Mouse (Mus musculus): ENCODE data around the gene Scn3a. TPM values are rescaled to one million over a fixed set of nuclear protein-coding genes. Genes with fewer than 3 reads are reported as not detected.

The Scn3a gene
- polyA plus RNA-seq, 1 experiment from 2014 or later, result 0.64 TPM

DNA sequence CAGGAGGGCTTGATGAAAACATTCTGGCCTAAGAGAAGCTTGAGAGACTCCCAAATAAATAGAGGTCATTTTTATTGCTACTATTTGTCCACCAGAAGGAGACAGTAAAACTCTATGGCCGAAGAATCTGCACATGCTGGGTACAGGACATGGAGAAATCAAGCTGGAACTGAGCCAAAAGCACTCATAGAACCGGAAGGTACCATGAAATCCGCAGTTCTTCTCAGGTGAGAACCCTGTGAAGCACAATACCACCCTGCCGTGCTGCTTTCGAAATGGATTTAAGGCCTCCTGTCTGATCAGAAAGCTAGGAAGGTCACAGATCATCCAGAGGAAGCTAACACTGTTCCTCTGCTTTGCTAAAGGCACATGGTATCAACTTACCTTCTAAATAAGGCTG lies 143.9 kb downstream of the Scn3a start:
- ATAC-seq (replicated peaks; ENCODE audit: extremely low read depth, insufficient read depth, low FRiP score), result no peak
- Histone ChIP-seq H3K4me2 (ENCODE audit: low read depth, low read length) (no peak overlapping the region), H3K9ac (ENCODE audit: low read length) (no peak overlapping the region), H3K36me3 (ENCODE audit: control insufficient read depth, insufficient read depth) (no peaks in the 10 kb centered on the region), H3K27me3 (ENCODE audit: control insufficient read depth, insufficient read depth, low read length) (no peaks in the 10 kb centered on the region), H3K9me3 (replicated peaks; ENCODE audit: control insufficient read depth, low read length) (no peaks in the 10 kb centered on the region; the same call in 1 of the 2 replicates), H3K4me1 (ENCODE audit: control insufficient read depth, insufficient read depth, low read length) (no peaks in the 10 kb centered on the region), H3K27ac (ENCODE audit: low read length) (no peak overlapping the region), H3K4me3 (ENCODE audit: low read length) (no peak overlapping the region)
- WGBS, result 60% methylated on average over 5 of the region's 5 CpGs

DNA sequence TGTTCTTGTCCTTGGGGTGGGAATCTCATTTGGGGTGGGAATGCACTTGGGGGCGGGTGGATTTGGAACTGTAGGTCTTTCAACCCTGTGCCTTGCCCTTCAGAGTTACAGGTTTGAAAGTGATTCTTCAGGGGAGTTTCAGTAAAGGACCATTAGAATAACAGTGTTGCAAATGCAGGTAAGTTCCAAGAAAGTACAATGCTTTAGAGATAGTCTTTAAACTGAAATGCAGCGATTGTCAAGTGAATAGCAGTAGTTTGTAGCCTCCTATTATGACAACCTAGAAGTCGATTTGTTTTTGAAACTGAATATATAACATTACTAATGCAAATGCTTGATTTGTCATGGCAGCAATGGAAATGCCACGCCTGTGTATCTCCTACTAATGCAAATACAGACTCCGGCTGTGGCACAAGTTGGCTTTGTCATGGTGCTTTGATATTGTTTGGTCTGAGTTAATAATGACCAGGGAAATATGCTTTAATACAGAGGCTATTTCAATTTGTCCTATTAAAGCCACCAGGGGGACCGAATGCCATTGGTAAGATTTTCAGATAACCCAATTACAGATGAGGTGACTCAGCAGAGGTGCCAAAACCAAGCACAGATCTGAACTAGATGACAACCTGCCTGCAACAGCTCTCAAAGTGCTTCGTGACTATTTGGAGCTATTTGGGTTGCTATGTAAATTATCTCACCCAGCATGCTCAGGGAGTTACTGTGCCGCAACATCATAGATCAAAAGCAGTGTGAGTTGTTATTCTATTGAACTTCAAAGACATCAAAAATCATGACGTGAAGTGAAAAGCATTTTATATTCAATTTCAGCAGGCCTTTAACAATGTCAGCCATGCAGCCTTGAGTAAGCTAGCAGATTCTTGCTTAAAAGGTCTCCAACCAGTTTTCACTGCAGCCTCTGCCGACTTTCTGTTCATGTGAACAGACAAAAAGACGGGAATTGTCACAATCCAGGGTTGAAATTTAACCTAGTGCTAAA lies 145.9 kb downstream of the Scn3a start:
- WGBS, result 67% methylated on average over 11 of the region's 11 CpGs
- Histone ChIP-seq H3K36me3 (ENCODE audit: control insufficient read depth, insufficient read depth) (no peaks in the 10 kb centered on the region), H3K4me2 (ENCODE audit: low read depth, low read length) (no peak overlapping the region), H3K9ac (ENCODE audit: low read length) (no peak overlapping the region), H3K4me3 (ENCODE audit: low read length) (no peak overlapping the region), H3K9me3 (replicated peaks; ENCODE audit: control insufficient read depth, low read length) (no peaks in the 10 kb centered on the region; the same call in 1 of the 2 replicates), H3K4me1 (ENCODE audit: control insufficient read depth, insufficient read depth, low read length) (no peaks in the 10 kb centered on the region), H3K27me3 (ENCODE audit: control insufficient read depth, insufficient read depth, low read length) (no peaks in the 10 kb centered on the region), H3K27ac (ENCODE audit: low read length) (no peak overlapping the region)
- no peak for ATAC-seq (replicated peaks; ENCODE audit: extremely low read depth, insufficient read depth, low FRiP score)

DNA sequence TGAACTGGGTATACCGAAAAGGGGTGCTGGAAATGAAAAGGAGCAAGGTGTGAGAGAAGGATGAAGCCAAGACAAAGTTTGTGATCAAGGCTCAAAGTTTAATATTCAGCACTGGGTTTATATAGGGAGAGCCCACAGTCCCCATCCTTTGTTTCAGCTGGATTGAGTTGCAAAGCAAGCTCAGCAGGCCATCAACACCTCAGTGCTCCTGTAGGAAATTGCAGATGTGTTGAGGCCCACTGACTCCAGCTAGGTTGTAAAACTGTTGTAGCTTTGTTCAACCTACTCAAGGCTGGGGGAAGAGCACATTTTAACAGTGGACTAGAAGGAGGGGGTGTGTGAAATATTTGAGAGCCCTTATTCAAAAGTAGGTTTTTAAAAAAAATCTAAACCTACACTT lies 148.8 kb downstream of the Scn3a start:
- Histone ChIP-seq H3K36me3 (ENCODE audit: control insufficient read depth, insufficient read depth) (no peaks in the 10 kb centered on the region), H3K27me3 (ENCODE audit: control insufficient read depth, insufficient read depth, low read length) (no peaks in the 10 kb centered on the region), H3K4me1 (ENCODE audit: control insufficient read depth, insufficient read depth, low read length) (peaks cover 5% of the 10 kb centered on the region), H3K9me3 (replicated peaks; ENCODE audit: control insufficient read depth, low read length) (no peaks in the 10 kb centered on the region), H3K4me3 (ENCODE audit: low read length) (no peak overlapping the region), H3K4me2 (ENCODE audit: low read depth, low read length) (no peak overlapping the region), H3K27ac (ENCODE audit: low read length) (no peak overlapping the region), H3K9ac (ENCODE audit: low read length) (no peak overlapping the region)
- no peak for ATAC-seq (replicated peaks; ENCODE audit: extremely low read depth, insufficient read depth, low FRiP score)
- WGBS, result 65% methylated on average over 1 of the region's 1 CpGs

- Histone ChIP-seq H3K4me2 (ENCODE audit: low read depth, low read length) (no peak overlapping the region), H3K36me3 (ENCODE audit: control insufficient read depth, insufficient read depth) (no peaks in the 10 kb centered on the region), H3K9ac (ENCODE audit: low read length) (no peak overlapping the region), H3K4me3 (ENCODE audit: low read length) (no peak overlapping the region), H3K4me1 (ENCODE audit: control insufficient read depth, insufficient read depth, low read length) (peaks cover 5% of the 10 kb centered on the region), H3K9me3 (replicated peaks; ENCODE audit: control insufficient read depth, low read length) (no peaks in the 10 kb centered on the region), H3K27ac (ENCODE audit: low read length) (no peak overlapping the region), H3K27me3 (ENCODE audit: control insufficient read depth, insufficient read depth, low read length) (no peaks in the 10 kb centered on the region)
- no peak for ATAC-seq (replicated peaks; ENCODE audit: extremely low read depth, insufficient read depth, low FRiP score)
- WGBS, result 97% methylated on average over 1 of the region's 1 CpGs
These were observed 150.9 kb downstream of the Scn3a start for GRCm38 (mm10) chr2:65416535-65416934.

DNA sequence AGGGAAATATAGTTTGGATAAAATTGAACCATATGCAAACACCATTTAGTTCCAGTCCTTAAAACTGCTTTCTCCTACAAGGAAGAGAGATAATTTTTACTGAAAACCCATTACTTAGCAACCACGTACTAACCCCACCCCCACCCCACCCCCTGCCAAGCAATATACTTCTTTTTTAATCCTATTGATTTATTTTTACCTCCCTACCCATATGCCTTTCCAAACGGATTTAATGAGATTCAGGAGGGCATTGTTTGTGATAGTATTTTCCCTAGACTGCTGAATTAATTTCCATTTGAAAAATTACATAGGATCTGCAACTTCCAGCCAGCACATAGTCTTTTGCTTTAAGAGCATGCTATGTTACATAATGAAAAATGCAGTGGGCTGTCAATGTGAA lies 152.1 kb downstream of the Scn3a start:
- no peak for ATAC-seq (replicated peaks; ENCODE audit: extremely low read depth, insufficient read depth, low FRiP score)
- Histone ChIP-seq H3K27me3 (ENCODE audit: control insufficient read depth, insufficient read depth, low read length) (no peaks in the 10 kb centered on the region), H3K36me3 (ENCODE audit: control insufficient read depth, insufficient read depth) (no peaks in the 10 kb centered on the region), H3K27ac (ENCODE audit: low read length) (no peak overlapping the region), H3K9ac (ENCODE audit: low read length) (no peak overlapping the region), H3K4me2 (ENCODE audit: low read depth, low read length) (peak overlapping the region; percentile 76), H3K4me1 (ENCODE audit: control insufficient read depth, insufficient read depth, low read length) (peaks cover 5% of the 10 kb centered on the region), H3K9me3 (replicated peaks; ENCODE audit: control insufficient read depth, low read length) (no peaks in the 10 kb centered on the region), H3K4me3 (ENCODE audit: low read length) (no peak overlapping the region)
- 8% methylated on average over 2 of the region's 2 CpGs for WGBS

DNA sequence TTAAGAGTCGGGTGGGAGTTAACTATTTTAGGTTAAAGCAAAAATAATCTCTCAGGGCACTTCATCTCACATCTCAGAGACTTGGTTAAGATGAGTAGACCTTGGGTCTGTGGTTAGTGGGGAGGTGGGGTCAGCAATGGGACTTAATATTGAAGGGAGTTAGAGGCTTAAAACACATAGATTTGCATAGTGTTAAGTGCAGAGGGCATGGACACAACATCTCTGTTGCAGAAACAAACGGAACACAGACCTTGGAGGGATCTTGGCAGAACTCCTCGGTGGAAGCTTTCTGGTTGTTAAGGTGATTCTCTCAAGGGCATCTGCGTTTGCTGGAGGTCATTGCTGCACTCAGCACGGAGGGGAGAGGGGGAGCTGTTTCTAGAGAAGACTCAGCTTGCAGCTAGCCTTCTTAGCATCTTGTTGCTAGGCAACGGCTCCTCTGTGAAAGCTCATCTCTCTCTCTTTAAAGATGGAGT lies 152.6 kb downstream of the Scn3a start:
- H3K36me3 ChIP-seq (ENCODE audit: control insufficient read depth, insufficient read depth), result no peaks in the 10 kb centered on the region
- H3K4me2 ChIP-seq (ENCODE audit: low read depth, low read length), result peak overlapping the region; percentile 76
- peak overlapping the region; percentile 55 for H3K4me3 ChIP-seq (ENCODE audit: low read length)
- ATAC-seq (replicated peaks; ENCODE audit: extremely low read depth, insufficient read depth, low FRiP score), result peak; percentile 56
- H3K9ac ChIP-seq (ENCODE audit: low read length), result peak overlapping the region; percentile 38
- H3K4me1 ChIP-seq (ENCODE audit: control insufficient read depth, insufficient read depth, low read length), result peaks cover 5% of the 10 kb centered on the region
- no peaks in the 10 kb centered on the region for H3K27me3 ChIP-seq (ENCODE audit: control insufficient read depth, insufficient read depth, low read length)
- H3K27ac ChIP-seq (ENCODE audit: low read length), result no peak overlapping the region
- no peaks in the 10 kb centered on the region for H3K9me3 ChIP-seq (replicated peaks; ENCODE audit: control insufficient read depth, low read length)
- 6% methylated on average over 6 of the region's 6 CpGs for WGBS

- Histone ChIP-seq H3K9ac (ENCODE audit: low read length) (peak overlapping the region; percentile 50), H3K4me1 (ENCODE audit: control insufficient read depth, insufficient read depth, low read length) (peaks cover 5% of the 10 kb centered on the region), H3K36me3 (ENCODE audit: control insufficient read depth, insufficient read depth) (no peaks in the 10 kb centered on the region), H3K4me2 (ENCODE audit: low read depth, low read length) (peak overlapping the region; percentile 76), H3K27ac (ENCODE audit: low read length) (peak overlapping the region; percentile 26), H3K9me3 (replicated peaks; ENCODE audit: control insufficient read depth, low read length) (no peaks in the 10 kb centered on the region), H3K4me3 (ENCODE audit: low read length) (peak overlapping the region; percentile 55), H3K27me3 (ENCODE audit: control insufficient read depth, insufficient read depth, low read length) (no peaks in the 10 kb centered on the region)
- ATAC-seq (replicated peaks; ENCODE audit: extremely low read depth, insufficient read depth, low FRiP score), result peak; percentile 93
- under 1% methylated on average over 7 of the region's 7 CpGs for WGBS
These were observed 153.2 kb downstream of the Scn3a start for GRCm38 (mm10) chr2:65414237-65414636.

- peaks cover 5% of the 10 kb centered on the region for H3K4me1 ChIP-seq (ENCODE audit: control insufficient read depth, insufficient read depth, low read length)
- peak overlapping the region; percentile 76 for H3K4me2 ChIP-seq (ENCODE audit: low read depth, low read length)
- 0% methylated on average over 3 of the region's 3 CpGs for WGBS
- peak overlapping the region; percentile 55 for H3K4me3 ChIP-seq (ENCODE audit: low read length)
- no peaks in the 10 kb centered on the region for H3K9me3 ChIP-seq (replicated peaks; ENCODE audit: control insufficient read depth, low read length)
- H3K36me3 ChIP-seq (ENCODE audit: control insufficient read depth, insufficient read depth), result no peaks in the 10 kb centered on the region
- H3K9ac ChIP-seq (ENCODE audit: low read length), result peak overlapping the region; percentile 50
- H3K27ac ChIP-seq (ENCODE audit: low read length), result peak overlapping the region; percentile 26
- no peaks in the 10 kb centered on the region for H3K27me3 ChIP-seq (ENCODE audit: control insufficient read depth, insufficient read depth, low read length)
- ATAC-seq (replicated peaks; ENCODE audit: extremely low read depth, insufficient read depth, low FRiP score), result peak; percentile 46; the same call in 1 of the 2 replicates
These were observed 153.7 kb downstream of the Scn3a start for GRCm38 (mm10) chr2:65413746-65414145.

All from heart, embryonic 16.5 days (tissue).